Mouse (Mus musculus) megakaryocyte, embryonic 14.5 days (primary cell): Measurements from ENCODE around the gene Ugt1a1.

Experiments used
- FLI1 ChIP-seq: IDR thresholded peaks from 2 replicates; pipeline ENCODE4 v1.6.1; 2012; ENCODE audit warnings: low read length, inconsistent platforms, mixed read lengths
- GATA1 ChIP-seq: IDR thresholded peaks from 3 replicates; pipeline ENCODE4 v1.6.1; 2012; ENCODE audit warnings: mixed read lengths, low read length, inconsistent platforms, borderline replicate concordance

DNA sequence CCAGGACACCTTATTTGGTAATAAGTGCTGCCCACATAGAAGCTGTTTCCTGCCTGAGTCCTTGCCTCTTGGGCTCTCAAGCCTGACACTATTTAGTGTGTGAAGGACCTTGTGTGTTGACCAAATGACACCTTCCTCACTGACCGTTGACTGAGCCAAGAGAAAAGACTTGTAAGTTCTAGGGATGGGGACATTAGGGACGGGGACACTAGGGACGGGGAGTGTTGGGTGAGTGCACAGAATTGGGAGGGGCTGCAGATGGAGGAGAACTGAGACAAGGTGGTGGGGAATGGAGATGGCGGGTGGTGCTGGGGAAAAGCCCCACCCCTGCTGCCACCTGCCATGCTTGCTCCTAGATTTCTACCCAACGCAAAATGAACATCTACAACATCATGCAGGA lies 18.2 kb downstream of the Ugt1a1 start:
- TF ChIP-seq GATA1 (no peak), FLI1 (no peak)
